Mouse (Mus musculus) heart, adult 18-20 months (tissue): Measurements from ENCODE around the gene Rnps1. TPM values are rescaled to one million over a fixed set of nuclear protein-coding genes. Genes with fewer than 3 reads are reported as not detected.
A peak's percentile ranks its signal among the peaks of the same experiment; 100 is the strongest.

Experiments
- DNase-seq, 2 experiments: peaks; one replicate each; pipeline ENCODE4 v3.0.0; 2021 to 2022; ENCODE audit warnings: mixed read lengths in 1 of 2
- total RNA-seq, 2 experiments: library from RNA; stranded (reverse); gene quantifications; 2 replicates each; pipeline ENCODE4 v1.2.3; 2021

Gene Rnps1
- total RNA-seq, 2 experiments from 2014 or later = 60.6 to 64.6 TPM

- no peak for DNase-seq
These were observed 55.1 kb downstream of the Rnps1 start for GRCm38 (mm10) chr17:24469336-24469909.

DNA sequence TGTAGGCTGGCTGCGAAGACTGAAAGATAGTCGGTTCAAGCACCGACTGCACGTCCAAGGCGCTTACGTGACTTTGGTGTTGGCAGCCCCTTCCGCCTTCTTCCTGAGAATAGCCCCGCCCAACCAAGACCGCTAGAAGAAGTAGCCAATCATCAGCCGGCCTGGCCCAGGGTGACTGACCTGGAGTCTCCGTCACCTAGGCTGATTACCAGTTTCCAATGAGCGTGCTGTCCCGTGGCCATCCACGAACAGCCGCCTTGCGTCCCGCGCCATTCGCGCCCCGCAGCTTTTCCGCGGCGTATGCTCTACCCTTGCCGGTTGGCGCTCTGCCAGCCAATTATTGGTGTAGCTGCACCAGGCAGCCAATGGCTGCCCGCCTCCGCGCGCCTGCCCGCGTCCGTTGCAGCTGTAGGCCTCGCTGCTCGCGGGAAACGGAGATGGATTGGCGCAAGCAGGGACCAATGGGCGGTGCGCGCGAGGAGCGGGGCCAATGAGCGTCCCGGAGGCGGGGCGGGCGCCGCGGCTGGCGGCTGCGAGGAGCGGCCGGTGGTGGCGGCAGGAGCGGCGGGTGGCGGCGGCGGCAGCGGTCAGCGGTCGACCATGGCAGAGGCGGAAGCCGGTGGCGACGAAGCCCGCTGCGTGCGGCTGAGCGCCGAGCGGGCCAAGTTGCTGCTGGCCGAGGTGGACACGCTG is 55.7 kb downstream of the Rnps1 start, which contains the start of the genes E4f1 and Pgp:
E4f1 (minus strand) TSS at position 404 of the 693 bp plus-strand sequence.
Pgp (plus strand) TSS at position 483 of the 693 bp plus-strand sequence.
- DNase-seq = peak; percentile 99

- no peak for DNase-seq
These were observed 56.5 kb downstream of the Rnps1 start for GRCm38 (mm10) chr17:24470701-24471527.

DNA sequence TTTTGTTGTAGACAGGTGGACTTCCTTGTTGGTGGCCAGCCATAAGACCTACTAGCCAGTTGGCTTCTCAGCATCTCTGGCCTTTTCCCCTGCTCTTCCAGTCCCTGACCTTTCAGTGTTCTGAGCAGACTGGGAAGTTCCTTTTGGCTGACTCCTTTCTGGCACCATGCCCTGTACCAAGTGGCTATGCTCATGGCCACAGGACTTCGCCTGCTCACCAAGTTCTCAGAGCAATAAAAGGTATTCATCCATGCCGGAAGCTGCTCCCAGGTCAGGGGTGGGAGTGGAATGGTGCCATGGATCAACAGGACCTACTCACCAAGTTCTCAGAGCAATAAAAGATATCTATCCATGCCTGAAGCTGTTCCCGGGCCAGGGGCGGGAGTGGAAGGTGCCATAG is 58.1 kb downstream of the Rnps1 start:
- peak; percentile 65 to 69 for DNase-seq

DNA sequence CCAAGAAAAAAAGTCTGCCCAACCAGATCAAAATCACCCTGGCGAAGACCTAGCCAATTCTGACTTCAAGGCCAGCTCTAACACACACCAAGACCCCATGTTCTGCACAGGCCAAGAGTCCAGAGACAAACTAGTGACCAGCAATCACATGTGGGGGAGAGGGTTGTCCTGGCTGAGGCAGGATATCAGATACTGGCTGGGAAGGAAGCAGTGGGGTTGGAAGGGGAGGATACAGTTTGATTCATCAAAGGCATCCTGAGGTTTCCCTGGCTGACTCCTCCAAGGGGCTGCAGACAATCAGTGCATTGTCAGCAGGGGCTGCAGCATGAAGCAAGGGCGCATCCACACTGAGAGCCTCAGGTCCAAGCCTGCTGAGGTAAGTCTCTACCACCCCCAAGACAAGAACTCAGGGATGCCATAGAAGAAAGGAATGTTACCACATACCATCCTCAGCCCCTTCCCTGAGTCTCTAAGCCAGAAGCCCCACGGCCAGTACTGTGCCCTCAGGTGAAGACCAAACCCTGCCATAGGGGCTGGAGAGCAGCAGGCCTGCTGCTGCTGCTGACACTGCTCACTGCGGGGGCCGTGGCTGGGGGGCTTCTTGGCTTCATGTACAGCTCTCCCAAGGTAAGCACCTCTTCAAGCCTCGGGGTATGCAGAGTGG is 59.4 kb downstream of the Rnps1 start, which contains the start of gene Bricd5:
Bricd5 (plus strand) TSS at position 273 of the 664 bp plus-strand sequence.
- DNase-seq = no peak

DNA sequence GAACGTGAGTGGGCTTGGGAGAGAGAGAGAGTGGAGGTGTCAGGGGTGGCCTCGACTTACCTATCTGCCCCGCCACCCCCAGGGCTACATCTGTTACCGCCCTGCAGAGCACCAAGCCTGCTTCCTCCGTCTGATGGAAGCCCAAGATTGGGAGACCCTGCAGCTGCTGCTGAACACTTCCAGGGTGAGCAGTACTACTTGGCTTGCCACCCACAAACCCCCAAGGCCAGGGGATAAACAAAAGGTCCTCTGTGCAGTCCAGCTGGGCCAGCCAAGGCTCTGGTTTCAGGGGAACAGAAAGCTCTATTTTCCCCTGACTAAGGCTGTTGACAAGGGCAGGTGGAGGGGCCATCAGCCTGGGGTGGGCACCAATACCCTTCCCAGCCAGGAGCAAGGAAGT is 60.2 kb downstream of the Rnps1 start:
- no peak for DNase-seq

Other genes with a start within 250 kb of the Rnps1 start
- 100 to 1,000 TPM; 241 to 255 TPM for gene Atp6v0c, start 244.9 kb upstream of the Rnps1 start, total RNA-seq
- gene Tbc1d24, start 209.0 kb upstream of the Rnps1 start, total RNA-seq = 10 to 100 TPM; 12.3 to 14.4 TPM
- gene Ntn3, start 205.0 kb upstream of the Rnps1 start, total RNA-seq = under 1 TPM; 0.67 to 0.72 TPM
- gene Tedc2, start 193.7 kb upstream of the Rnps1 start, total RNA-seq = 1 to 10 TPM; 1.9 to 3.0 TPM
- gene Ccnf, start 163.1 kb upstream of the Rnps1 start, total RNA-seq = under 1 TPM; 0.62 to 0.65 TPM
- under 1 TPM in 1 of 2 experiments, not detected in 1; 0.05 TPM for gene Abca17, start 63.5 kb upstream of the Rnps1 start, total RNA-seq
- 10 to 100 TPM; 11.1 to 13.1 TPM for gene Abca3, start 62.6 kb upstream of the Rnps1 start, total RNA-seq
- gene Eci1, start 12.1 kb downstream of the Rnps1 start, total RNA-seq = 100 to 1,000 TPM; 472 to 487 TPM
- 1 to 10 TPM in 1 of 2 experiments, under 1 TPM in 1; 0.69 to 1.5 TPM for gene Dnase1l2, start 28.5 kb downstream of the Rnps1 start, total RNA-seq
- gene E4f1, start 55.7 kb downstream of the Rnps1 start, total RNA-seq = 10 to 100 TPM in 1 of 2 experiments, 1 to 10 TPM in 1; 9.8 to 10.1 TPM
- gene Pgp, start 55.8 kb downstream of the Rnps1 start, total RNA-seq = 10 to 100 TPM; 40.1 to 43.5 TPM
- gene Bricd5, start 59.3 kb downstream of the Rnps1 start, total RNA-seq = not detected
- gene Mlst8, start 64.5 kb downstream of the Rnps1 start, total RNA-seq = 10 to 100 TPM in 1 of 2 experiments, 1 to 10 TPM in 1; 8.1 to 10.3 TPM
- under 1 TPM; 0.15 to 0.20 TPM for gene Caskin1, start 74.0 kb downstream of the Rnps1 start, total RNA-seq
- gene Traf7, start 113.4 kb downstream of the Rnps1 start, total RNA-seq = 10 to 100 TPM; 35.8 to 38.5 TPM
- not detected for gene Rab26, start 119.6 kb downstream of the Rnps1 start, total RNA-seq
- 10 to 100 TPM; 34.1 to 34.5 TPM for gene Pkd1, start 135.3 kb downstream of the Rnps1 start, total RNA-seq
- 100 to 1,000 TPM; 104 to 108 TPM for gene Tsc2, start 218.1 kb downstream of the Rnps1 start, total RNA-seq
- gene Nthl1, start 218.1 kb downstream of the Rnps1 start, total RNA-seq = 1 to 10 TPM; 2.6 to 3.1 TPM
- 100 to 1,000 TPM in 1 of 2 experiments, 10 to 100 TPM in 1; 88.2 to 103 TPM for gene Slc9a3r2, start 235.8 kb downstream of the Rnps1 start, total RNA-seq
- gene Npw, start 243.9 kb downstream of the Rnps1 start, total RNA-seq = not detected